Mouse (Mus musculus) ES-E14 (cell line): Measurements from ENCODE around the gene Clint1.

ENCODE experiments used
- CHD2 ChIP-seq: IDR thresholded peaks from 2 replicates; pipeline ENCODE4 v1.6.1; 2014; ENCODE audit warnings: mild to moderate bottlenecking, low read depth, low read length, inconsistent platforms
- HCFC1 ChIP-seq: IDR thresholded peaks from 2 replicates; pipeline ENCODE4 v1.6.1; 2012; ENCODE audit warnings: low read length, inconsistent platforms, borderline replicate concordance; ENCODE audit not compliant: insufficient read depth
- MAFK ChIP-seq: IDR thresholded peaks from 2 replicates; pipeline ENCODE4 v1.6.1; 2014; ENCODE audit warnings: mild to moderate bottlenecking, low read depth, low read length, inconsistent platforms; ENCODE audit not compliant: insufficient read depth
- ZC3H11A ChIP-seq: IDR thresholded peaks from 2 replicates; pipeline ENCODE4 v1.6.1; 2012; ENCODE audit warnings: low read depth, mild to moderate bottlenecking, inconsistent platforms, low read length, borderline replicate concordance
- ZNF384 ChIP-seq: IDR thresholded peaks from 2 replicates; pipeline ENCODE4 v1.6.1; 2012; ENCODE audit warnings: low read depth, low read length, inconsistent platforms

GRCm38 (mm10) chr11:45866534-45866933 lies 14.7 kb downstream of the Clint1 start:
- TF ChIP-seq CHD2 (no peak), MAFK (no peak), ZC3H11A (no peak), HCFC1 (no peak), ZNF384 (no peak)
